18 mouse cellular contexts compared by ENCODE assay signal in the genomic region with DNA sequence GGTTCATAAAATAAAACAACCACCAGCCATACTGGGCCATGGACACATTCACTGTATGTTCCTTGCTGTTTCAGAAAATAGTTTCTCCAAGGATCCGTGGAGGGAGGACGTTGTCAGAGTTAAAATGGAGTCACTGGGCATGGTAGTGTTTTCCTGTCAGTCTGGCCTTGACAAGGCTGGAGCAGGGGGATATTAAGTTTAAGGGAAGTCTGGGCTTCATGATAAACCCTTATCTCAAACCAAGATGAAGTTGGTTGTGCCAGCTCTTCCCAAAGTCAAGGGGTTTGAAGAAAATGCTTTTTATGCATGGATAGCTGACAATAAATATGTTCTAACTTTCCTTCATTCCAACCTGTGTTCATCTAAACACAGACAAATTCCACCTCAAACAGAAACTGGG.
DNase-seq lines count a peak whose midpoint lies in the region; ATAC-seq and TF ChIP-seq lines count a peak whose summit lies in the region.
"Had no signal": no experiment of that assay in that cellular context is flagged by ENCODE, and none has a peak within 500 bp of the region (broad histone marks: within the 10 kb centered on the region; RNA-seq: fewer than 3 reads in every experiment).

No protein-coding gene starts in this region.

- H3K79me2 ChIP-seq in MEL (ENCODE audit: control insufficient read depth, insufficient read depth, low read length, poor library complexity) = no peaks in the 10 kb centered on the region; the same call in 1 of the 2 replicates

- no peak overlapping the region; the same call in 1 of the 2 replicates for H3K4me2 ChIP-seq in liver, embryonic 12.5 days
- H3K4me2 ChIP-seq in forebrain, embryonic 11.5 days (ENCODE audit: low read depth, low read length, severe bottlenecking) = no peak overlapping the region
- H3K4me2 ChIP-seq: embryonic facial prominence, embryonic 15.5 days; hindbrain, embryonic 14.5 days; limb, embryonic 15.5 days; midbrain, embryonic 15.5 days; neural tube, embryonic 15.5 days had no signal

- peak; percentile 66; the same call in 1 of the 2 replicates for ATAC-seq in liver, embryonic 12.5 days
- ATAC-seq in megakaryocyte-erythroid progenitor cell, adult 5-6 weeks (replicated peaks; ENCODE audit: low FRiP score, low TSS enrichment, poor library complexity, severe bottlenecking) = peak; percentile 58
- ATAC-seq in forebrain, embryonic 11.5 days (replicated peaks; ENCODE audit: low FRiP score) = no peak
- ATAC-seq: midbrain, embryonic 15.5 days had no signal

- DNase-seq in MEL (ENCODE audit: low read depth, low spot score) = peak; percentile 57
- DNase-seq in urinary bladder, postnatal 14 days (ENCODE audit: low spot score) = no peak
- no peak for DNase-seq in forebrain, embryonic 11.5 days (ENCODE audit: low spot score)
- no peak for DNase-seq in heart, adult 11 months
- DNase-seq: cerebellum, adult 11 months; cerebellum, postnatal 25 days; kidney, adult 11 months; right cerebral cortex, postnatal 14 days had no signal

- peak; percentile 90 to 94 for TF ChIP-seq EP300 in MEL (IDR thresholded peaks at IDR 0.05; ENCODE audit: low read depth in 1 of 2, low read length in 2 of 2)

- H3K27me3 ChIP-seq in MEL (ENCODE audit: control insufficient read depth in 1 of 2, insufficient read depth in 2 of 2, low read length in 2 of 2) = no peaks in the 10 kb centered on the region
- H3K27me3 ChIP-seq in liver, embryonic 12.5 days (replicated peaks) = no peaks in the 10 kb centered on the region
- no peaks in the 10 kb centered on the region for H3K27me3 ChIP-seq in forebrain, embryonic 11.5 days (ENCODE audit: control insufficient read depth, insufficient read depth, low read length)
- H3K27me3 ChIP-seq: embryonic facial prominence, embryonic 15.5 days; limb, embryonic 15.5 days; midbrain, embryonic 15.5 days; neural tube, embryonic 15.5 days; Patski had no signal

- H3K36me3 ChIP-seq in MEL (ENCODE audit: control insufficient read depth in 1 of 2, insufficient read depth in 2 of 2, low read length in 2 of 2) = peaks cover 10 to 24% of the 10 kb centered on the region in 2 experiments
- H3K36me3 ChIP-seq in liver, embryonic 12.5 days = peaks cover 53% of the 10 kb centered on the region
- H3K36me3 ChIP-seq in forebrain, embryonic 11.5 days (ENCODE audit: control insufficient read depth, insufficient read depth, low read length) = peaks cover 8% of the 10 kb centered on the region; the same call in 1 of the 2 replicates

- TF ChIP-seq POLR2A in MEL (IDR thresholded peaks at IDR 0.05; ENCODE audit: control insufficient read depth in 1 of 2, insufficient read depth in 1 of 2, low read depth in 1 of 2, low read length in 2 of 2, poor library complexity in 1 of 2) = no peak

- TF ChIP-seq RAD21 in MEL (IDR thresholded peaks at IDR 0.05; ENCODE audit: low read depth, low read length) = no peak

- peak overlapping the region; percentile 59 for H3K27ac ChIP-seq in MEL (ENCODE audit: control insufficient read depth, low read depth, low read length)
- H3K27ac ChIP-seq in brown adipose tissue, adult 24 weeks (replicated peaks; ENCODE audit: low read depth, low read length) = 0 out of 2 replicates have a peak overlapping the region, but pooled peaks have one; percentile 14
- peak overlapping the region; percentile 20; the same call in 1 of the 2 replicates for H3K27ac ChIP-seq in liver, embryonic 12.5 days
- H3K27ac ChIP-seq in forebrain, embryonic 11.5 days (ENCODE audit: low read depth, low read length) = no peak overlapping the region
- H3K27ac ChIP-seq: embryonic facial prominence, embryonic 15.5 days; forebrain, embryonic 10.5 days; hindbrain, embryonic 14.5 days; limb, embryonic 15.5 days; midbrain, embryonic 15.5 days; neural tube, embryonic 15.5 days had no signal

- peaks cover 15 to 24% of the 10 kb centered on the region in 2 experiments for H3K4me1 ChIP-seq in MEL (ENCODE audit: control insufficient read depth in 1 of 2, insufficient read depth in 2 of 2, low read length in 2 of 2)
- peaks cover 7% of the 10 kb centered on the region for H3K4me1 ChIP-seq in brown adipose tissue, adult 24 weeks (ENCODE audit: control insufficient read depth, insufficient read depth, insufficient read length, low read length)
- H3K4me1 ChIP-seq in liver, embryonic 12.5 days = peaks cover 22% of the 10 kb centered on the region
- H3K4me1 ChIP-seq in forebrain, embryonic 11.5 days (replicated peaks; ENCODE audit: control insufficient read depth, insufficient read depth, low read length) = no peaks in the 10 kb centered on the region
- H3K4me1 ChIP-seq: embryonic facial prominence, embryonic 15.5 days; limb, embryonic 15.5 days; midbrain, embryonic 15.5 days; neural tube, embryonic 15.5 days had no signal

- no peaks in the 10 kb centered on the region for H3K9me3 ChIP-seq in MEL (replicated peaks; ENCODE audit: insufficient read depth, low read length)
- H3K9me3 ChIP-seq in liver, embryonic 12.5 days (replicated peaks) = no peaks in the 10 kb centered on the region
- no peaks in the 10 kb centered on the region for H3K9me3 ChIP-seq in forebrain, embryonic 11.5 days (ENCODE audit: control insufficient read depth, low read length)
- H3K9me3 ChIP-seq: embryonic facial prominence, embryonic 15.5 days; limb, embryonic 15.5 days; neural tube, embryonic 15.5 days had no signal

- 31% methylated on average over 2 of the region's 2 CpGs for WGBS in liver, embryonic 12.5 days (ENCODE audit: insufficient replicate concordance)
- WGBS in forebrain, embryonic 11.5 days = 90% methylated on average over 2 of the region's 2 CpGs

- TF ChIP-seq CTCF in MEL (IDR thresholded peaks at IDR 0.05 in 2 of 3, conservative IDR thresholded peaks at IDR 0.05 in 1 of 3; ENCODE audit: control insufficient read depth in 1 of 3, insufficient read depth in 1 of 3, low read depth in 2 of 3, low read length in 3 of 3, poor library complexity in 1 of 3, severe bottlenecking in 1 of 3) = no peak

- H3K9ac ChIP-seq in MEL (ENCODE audit: control insufficient read depth, low read depth, low read length, poor library complexity, severe bottlenecking) = 0 out of 2 replicates have a peak overlapping the region, but pooled peaks have one; percentile 14
- H3K9ac ChIP-seq in liver, embryonic 12.5 days = no peak overlapping the region
- no peak overlapping the region for H3K9ac ChIP-seq in forebrain, embryonic 11.5 days (ENCODE audit: low read length)
- H3K9ac ChIP-seq: embryonic facial prominence, embryonic 15.5 days; hindbrain, embryonic 14.5 days; limb, embryonic 15.5 days; midbrain, embryonic 15.5 days; neural tube, embryonic 15.5 days had no signal

- no peak overlapping the region for H3K4me3 ChIP-seq in MEL (ENCODE audit: control insufficient read depth in 1 of 2, insufficient read depth in 1 of 2, low read depth in 2 of 2, low read length in 2 of 2)
- no peak overlapping the region for H3K4me3 ChIP-seq in brown adipose tissue, adult 24 weeks (ENCODE audit: insufficient read depth, low read depth, low read length)
- H3K4me3 ChIP-seq in liver, embryonic 12.5 days = no peak overlapping the region
- H3K4me3 ChIP-seq in forebrain, embryonic 11.5 days (ENCODE audit: low read depth, low read length) = no peak overlapping the region
- H3K4me3 ChIP-seq: embryonic facial prominence, embryonic 15.5 days; forebrain, embryonic 10.5 days; limb, embryonic 15.5 days; midbrain, embryonic 15.5 days; neural tube, embryonic 15.5 days had no signal

TF ChIP-seq in MEL, 35 proteins besides CTCF, POLR2A, EP300 and RAD21:
- TF ChIP-seq POLR2AphosphoS2 (IDR thresholded peaks at IDR 0.05; ENCODE audit: low read length) (no peak), ZNF384 (IDR thresholded peaks at IDR 0.05; ENCODE audit: low read depth, low read length) (peak; percentile 50; the same call in 1 of the 2 replicates), TAL1 (IDR thresholded peaks at IDR 0.05; ENCODE audit: low read length) (peak; percentile 86), ETS1 (IDR thresholded peaks at IDR 0.05; ENCODE audit: low read depth, low read length) (peak; percentile 79), TCF12 (IDR thresholded peaks at IDR 0.05; ENCODE audit: low read depth, low read length) (peak; percentile 96), MXI1 (IDR thresholded peaks at IDR 0.05; ENCODE audit: low read depth, low read length) (0 out of 2 replicates have a peak, but pooled peaks have one; percentile 15), SIN3A (IDR thresholded peaks at IDR 0.05; ENCODE audit: low read length) (peak; percentile 63), JUND (IDR thresholded peaks at IDR 0.05; ENCODE audit: low read depth, low read length) (no peak), GATA1 (IDR thresholded peaks at IDR 0.05; ENCODE audit: low read depth, low read length) (peak; percentile 93), RCOR1 (IDR thresholded peaks at IDR 0.05; ENCODE audit: low read depth, low read length) (peak; percentile 64; the same call in 1 of the 2 replicates), MYC (IDR thresholded peaks at IDR 0.05; ENCODE audit: low read depth, low read length) (0 out of 2 replicates have a peak, but pooled peaks have one; percentile 34), SMC3 (IDR thresholded peaks at IDR 0.05; ENCODE audit: low read depth, low read length) (no peak)
